ENCODE assay signal across 3 mouse cellular contexts in the genomic region with DNA sequence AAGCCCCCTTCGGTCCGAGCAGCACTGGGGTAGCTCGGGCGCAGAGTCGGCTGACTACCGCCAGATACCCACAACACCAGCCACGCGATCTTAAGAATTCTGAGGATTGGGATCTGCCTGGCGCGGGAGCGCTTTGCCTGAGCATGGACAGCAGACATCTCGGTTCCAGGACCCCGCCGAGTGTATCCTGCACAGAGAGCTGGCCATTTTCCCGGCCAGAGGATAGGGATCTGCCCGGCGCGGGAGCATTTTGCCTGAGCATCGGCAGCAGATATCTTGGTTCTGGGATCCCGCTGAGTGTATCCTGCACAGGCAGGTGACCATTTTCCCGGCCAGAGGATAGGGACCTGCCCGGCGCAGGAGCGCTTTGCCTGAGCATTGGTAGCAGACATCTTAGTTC. TPM values are rescaled to one million over a fixed set of nuclear protein-coding genes. Genes with fewer than 3 reads are reported as not detected.
"Had no signal": no experiment of that assay in that cellular context is flagged by ENCODE, and none has a peak within 500 bp of the region (broad histone marks: within the 10 kb centered on the region; RNA-seq: fewer than 3 reads in every experiment).

No protein-coding gene starts in this region.

RNA-seq across cellular contexts. Expression of gene Clca3a1, which starts 22.4 kb away (rescaled TPM):
- total RNA-seq: granulocyte monocyte progenitor cell, adult 5-6 weeks had no signal
- polyA plus RNA-seq: hindbrain, embryonic 10.5 days; inflammation-experienced regulatory T-cells, adult 6 months had no signal
